Mouse (Mus musculus) MEL (cell line): ENCODE measurements around the gene Bdkrb2.

Experiments used
- POLR2A ChIP-seq, 2 experiments: IDR thresholded peaks; 2 replicates each; pipeline ENCODE4 v1.6.1; 2011 to 2012; ENCODE audit warnings: low read length in 2 of 2, mild to moderate bottlenecking in 2 of 2, control low read depth in 1 of 2, improper control_type of control experiment in 1 of 2, low read depth in 1 of 2, moderate library complexity in 1 of 2; ENCODE audit not compliant: control insufficient read depth in 1 of 2, insufficient read depth in 1 of 2, poor library complexity in 1 of 2
- ZNF384 ChIP-seq: IDR thresholded peaks from 2 replicates; pipeline ENCODE4 v1.6.1; 2012; ENCODE audit warnings: low read depth, mild to moderate bottlenecking, inconsistent platforms, low read length, improper control_type of control experiment

DNA sequence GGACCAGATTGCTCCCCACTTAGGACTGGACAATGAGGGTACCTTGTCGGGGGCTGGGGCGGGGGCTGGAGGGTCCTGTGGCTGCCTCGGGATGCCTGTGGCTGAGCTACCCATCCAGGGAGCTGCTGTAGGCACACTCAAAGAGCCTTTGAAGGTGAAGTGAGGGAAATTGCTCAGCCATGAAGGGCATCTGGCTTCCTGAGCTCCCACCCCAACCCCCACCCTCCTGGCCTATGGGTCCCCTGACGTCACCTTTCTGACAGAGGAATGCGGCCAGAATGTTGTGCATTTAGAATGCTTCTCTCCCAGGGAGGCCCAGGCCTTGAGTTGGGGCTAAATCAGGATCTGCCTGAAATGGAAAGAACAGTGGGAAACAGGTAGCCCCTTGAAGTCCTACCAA is 7.9 kb upstream of the Bdkrb2 start:
- no peak for TF ChIP-seq POLR2A (IDR thresholded peaks at IDR 0.05; ENCODE audit: control insufficient read depth in 1 of 2, insufficient read depth in 1 of 2, low read depth in 1 of 2, low read length in 2 of 2, poor library complexity in 1 of 2)
- TF ChIP-seq ZNF384: no peak
